Mouse (Mus musculus): Measurements from ENCODE around the gene Rnf19b.

DNA sequence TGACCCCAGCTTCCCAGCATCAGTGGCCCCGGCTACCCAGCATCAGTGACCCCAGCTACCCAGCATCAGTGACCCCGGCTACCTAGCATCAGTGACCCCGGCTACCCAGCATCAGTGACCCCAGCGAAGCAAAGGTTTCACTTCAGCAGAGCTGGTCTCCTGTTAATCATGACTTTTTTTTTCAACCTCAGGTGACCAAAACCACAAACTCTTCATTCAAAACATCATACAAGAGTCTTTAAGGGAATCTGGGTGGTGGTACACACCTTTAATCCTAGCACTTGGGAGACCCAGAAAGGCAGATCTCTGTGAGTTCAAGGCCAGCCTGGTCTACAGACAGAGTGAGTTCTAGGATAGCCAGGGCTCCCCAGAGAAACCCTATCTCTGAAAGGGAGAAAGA is 27.3 kb upstream of the Rnf19b start:
- TF ChIP-seq POLR2A (IDR thresholded peaks at IDR 0.05; ENCODE audit: extremely low read depth, insufficient read depth, low read length) (no peak), CTCF (IDR thresholded peaks at IDR 0.05; ENCODE audit: low read depth, low read length) (no peak)

All from liver, adult 2 months (tissue).